Mouse (Mus musculus) ES-Bruce4 (cell line): ENCODE measurements around the gene Mesd.

Source experiments
- EP300 ChIP-seq: IDR thresholded peaks from 2 replicates; pipeline ENCODE4 v1.6.1; 2011; ENCODE audit warnings: low read depth, low read length; ENCODE audit not compliant: insufficient read depth
- POLR2A ChIP-seq: IDR thresholded peaks from one replicate; pipeline ENCODE4 v1.8.1; 2011; ENCODE audit warnings: low read length; ENCODE audit not compliant: insufficient read depth

DNA sequence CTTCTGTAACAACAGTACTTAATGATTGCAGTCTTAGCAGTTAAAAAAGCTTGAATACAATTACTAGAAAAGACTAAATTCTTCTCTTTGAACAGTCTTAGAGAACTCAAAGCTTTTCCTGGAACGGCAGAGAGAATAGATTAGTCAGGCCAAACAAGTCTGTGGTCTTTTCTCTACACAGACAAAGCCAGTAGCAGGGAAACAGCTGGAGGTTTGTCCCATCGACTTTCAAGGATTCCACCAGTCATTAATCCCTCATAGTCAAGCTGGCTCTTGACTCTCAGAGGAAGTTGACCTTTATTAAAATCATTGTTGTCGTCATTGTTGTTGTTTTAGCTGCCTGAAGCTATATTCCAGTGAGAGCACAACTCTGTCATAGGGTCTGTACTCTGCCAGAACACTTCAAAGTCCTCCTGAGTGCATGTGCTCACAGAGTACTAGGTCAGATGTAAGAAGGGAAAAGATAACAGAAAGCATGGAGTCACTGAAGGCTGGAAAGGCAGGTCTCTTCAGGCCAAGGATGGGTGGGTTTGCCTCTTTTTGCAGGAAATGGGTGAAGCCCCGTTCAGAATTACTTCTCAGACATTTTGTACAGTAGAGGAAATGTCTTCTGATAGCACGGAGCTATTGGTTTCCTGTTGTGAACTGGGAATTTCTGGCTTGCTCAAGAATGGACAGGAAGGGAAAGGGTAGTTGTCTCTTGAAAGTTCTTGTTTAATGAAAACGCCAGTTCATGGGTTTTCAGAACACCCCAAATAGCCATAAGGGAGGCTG is 41.6 kb upstream of the Mesd start:
- TF ChIP-seq POLR2A = no peak
- no peak for TF ChIP-seq EP300
